Mouse (Mus musculus): ENCODE measurements around the gene Gimap1. TPM values are rescaled to one million over a fixed set of nuclear protein-coding genes. Genes with fewer than 3 reads are reported as not detected.

Gene Gimap1
- total RNA-seq, 2 experiments from 2014 or later: 2.1 to 2.3 TPM

DNA sequence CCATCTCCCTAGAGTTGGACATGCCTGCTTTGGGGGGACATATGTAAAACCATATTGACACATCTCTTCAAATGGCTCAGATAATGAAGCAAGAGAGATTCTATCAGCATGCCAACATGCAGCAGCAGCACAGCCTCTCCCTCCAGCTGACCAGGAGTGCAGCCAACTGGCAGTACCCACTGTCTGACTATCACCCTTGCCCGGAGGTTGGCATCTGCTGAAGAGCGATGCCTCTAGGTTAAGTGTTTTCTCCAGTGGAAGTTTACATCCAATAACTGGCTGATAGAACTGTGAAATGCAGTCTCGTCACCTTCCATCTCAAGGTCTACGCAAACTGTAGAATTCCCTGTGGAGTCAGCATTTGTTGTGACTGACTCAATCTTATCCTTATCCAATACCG, 1.2 kb upstream of the Gimap1 start:
- no peak for DNase-seq (ENCODE audit: low spot score in 2 of 2)

GRCm38 (mm10) chr6:48739780-48740055, 864 bp downstream of the Gimap1 start:
- DNase-seq (ENCODE audit: low spot score in 2 of 2): no peak

GRCm38 (mm10) chr6:48740501-48741169, 1.8 kb downstream of the Gimap1 start:
- DNase-seq (ENCODE audit: low spot score in 2 of 2): no peak

- DNase-seq (ENCODE audit: low spot score in 2 of 2): no peak
These were observed 2.4 kb downstream of the Gimap1 start for GRCm38 (mm10) chr6:48741273-48741672.

DNA sequence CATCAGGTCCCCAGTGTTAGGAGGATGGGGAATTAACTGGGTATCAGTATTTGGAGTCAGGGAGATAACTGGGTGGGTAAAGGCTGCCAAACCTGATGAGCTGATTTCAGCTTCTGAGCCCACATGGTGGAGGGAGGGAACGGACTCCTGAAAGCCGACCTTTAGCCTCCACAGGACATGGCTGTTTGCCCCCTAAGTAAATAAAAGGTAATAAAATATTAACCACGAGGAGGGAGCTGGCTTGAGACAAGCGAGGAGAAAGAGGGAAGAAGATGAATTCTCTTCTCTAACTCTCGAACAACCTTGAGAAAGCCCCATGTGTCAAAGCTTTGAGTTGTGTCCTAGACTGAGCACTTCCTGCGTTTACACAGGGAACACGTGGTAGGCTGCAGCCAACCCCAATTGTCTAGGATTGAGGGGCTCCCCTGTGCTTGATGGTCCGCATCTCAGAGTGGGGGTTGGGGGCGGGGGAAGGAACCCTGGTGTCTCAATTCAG, 2.9 kb downstream of the Gimap1 start:
- no peak for DNase-seq (ENCODE audit: low spot score in 2 of 2)

DNA sequence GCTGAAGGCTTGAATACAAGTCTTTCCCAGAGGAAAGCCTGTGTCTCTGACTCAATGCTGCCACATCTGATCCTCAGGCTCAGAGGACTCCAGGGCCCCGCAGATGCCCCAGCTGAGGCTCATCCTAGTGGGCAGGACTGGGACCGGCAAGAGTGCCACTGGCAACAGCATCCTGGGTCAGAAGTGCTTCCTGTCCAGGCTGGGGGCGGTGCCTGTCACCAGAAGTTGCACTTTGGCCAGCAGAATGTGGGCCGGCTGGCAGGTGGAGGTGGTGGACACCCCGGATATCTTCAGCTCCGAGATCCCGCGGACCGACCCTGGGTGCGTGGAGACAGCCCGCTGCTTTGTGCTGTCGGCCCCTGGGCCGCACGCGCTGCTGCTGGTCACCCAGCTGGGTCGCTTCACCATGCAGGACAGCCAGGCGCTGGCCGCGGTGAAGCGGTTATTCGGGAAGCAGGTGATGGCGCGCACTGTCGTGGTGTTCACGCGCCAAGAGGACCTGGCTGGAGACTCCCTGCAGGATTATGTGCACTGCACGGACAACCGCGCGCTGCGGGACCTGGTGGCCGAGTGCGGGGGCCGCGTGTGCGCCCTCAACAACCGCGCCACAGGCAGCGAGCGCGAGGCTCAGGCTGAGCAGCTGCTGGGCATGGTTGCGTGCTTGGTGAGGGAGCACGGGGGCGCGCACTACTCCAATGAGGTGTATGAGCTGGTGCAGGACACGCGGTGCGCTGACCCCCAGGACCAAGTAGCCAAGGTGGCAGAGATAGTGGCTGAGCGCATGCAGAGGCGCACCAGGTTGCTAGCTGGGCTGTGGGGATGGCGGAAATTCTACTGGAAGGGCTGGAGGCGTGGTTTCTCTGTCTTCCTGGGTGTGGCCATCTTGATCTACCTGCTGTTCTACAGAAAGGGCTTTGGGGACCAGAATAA, 3.8 kb downstream of the Gimap1 start:
- DNase-seq (ENCODE audit: low spot score in 2 of 2): peak in 1 of 2 experiments; percentile 20

DNA sequence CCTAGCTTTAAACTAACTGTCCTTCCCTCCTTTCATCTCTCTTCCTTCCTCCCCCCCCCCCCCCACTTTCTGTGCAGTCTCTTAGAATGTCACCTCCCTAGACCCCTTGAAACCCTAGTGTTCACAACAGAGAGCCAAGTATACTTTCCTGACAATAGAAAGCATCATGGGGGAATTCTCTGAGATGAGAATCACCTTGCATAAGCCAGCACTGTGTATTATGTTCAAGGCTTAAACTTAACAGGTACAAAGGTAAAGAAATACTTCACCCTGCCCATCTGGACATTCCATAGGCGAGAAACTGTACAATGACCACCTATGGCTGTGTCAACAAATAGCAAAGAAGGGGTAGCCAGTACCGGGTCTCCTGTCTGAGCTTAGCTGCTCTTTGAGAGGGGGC, 6.6 kb downstream of the Gimap1 start:
- DNase-seq (ENCODE audit: low spot score in 2 of 2): no peak

DNA sequence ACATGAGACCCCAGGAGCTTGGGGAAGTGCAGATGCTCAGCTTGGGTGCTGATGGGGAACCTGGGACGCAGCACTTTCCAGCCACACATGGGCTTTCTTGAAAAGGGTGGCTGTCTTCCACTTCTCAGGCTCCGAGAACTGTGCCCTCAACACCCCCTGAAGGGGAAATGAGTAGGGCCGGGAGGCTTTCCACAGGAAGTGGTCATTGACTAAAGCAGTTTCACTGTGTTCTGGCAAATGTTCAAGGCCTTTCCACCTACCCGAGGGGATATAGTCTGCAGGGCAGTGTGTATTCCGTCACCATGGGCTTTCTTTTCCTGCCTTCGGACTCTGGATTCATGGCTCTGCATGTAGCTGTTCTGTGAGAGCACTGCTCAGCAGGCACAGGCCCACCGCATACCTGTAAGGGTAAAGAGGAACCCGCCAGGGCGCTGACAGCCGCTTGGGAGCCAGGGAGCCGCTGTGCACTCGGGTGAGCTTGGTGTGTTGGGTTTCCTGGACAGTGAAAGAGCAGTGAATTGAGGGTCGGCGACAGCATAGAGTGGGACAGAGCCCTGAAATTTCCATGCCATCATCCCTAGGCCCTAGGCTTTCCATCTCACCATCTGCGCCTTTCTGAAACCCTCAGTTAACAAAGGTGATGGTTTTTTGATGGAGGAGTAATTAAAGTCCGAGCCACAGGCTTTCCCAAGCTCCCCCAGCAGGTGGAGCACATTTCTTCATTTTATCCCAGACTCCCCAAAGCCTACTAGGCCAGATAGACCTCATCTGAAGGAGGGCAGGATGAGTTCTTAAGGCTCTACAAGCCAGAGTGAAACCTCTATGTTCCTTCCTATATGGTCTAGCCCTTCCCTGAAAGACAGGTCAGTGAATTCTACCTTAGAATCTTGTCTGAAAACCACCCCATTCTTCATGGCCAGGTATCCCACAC, 7.4 kb downstream of the Gimap1 start, which contains the start of gene Gimap5:
Gene Gimap5 (plus strand): TSS at position 239 of the 931 bp plus-strand sequence.
- DNase-seq (ENCODE audit: low spot score in 2 of 2): peak in 1 of 2 experiments; percentile 22

DNA sequence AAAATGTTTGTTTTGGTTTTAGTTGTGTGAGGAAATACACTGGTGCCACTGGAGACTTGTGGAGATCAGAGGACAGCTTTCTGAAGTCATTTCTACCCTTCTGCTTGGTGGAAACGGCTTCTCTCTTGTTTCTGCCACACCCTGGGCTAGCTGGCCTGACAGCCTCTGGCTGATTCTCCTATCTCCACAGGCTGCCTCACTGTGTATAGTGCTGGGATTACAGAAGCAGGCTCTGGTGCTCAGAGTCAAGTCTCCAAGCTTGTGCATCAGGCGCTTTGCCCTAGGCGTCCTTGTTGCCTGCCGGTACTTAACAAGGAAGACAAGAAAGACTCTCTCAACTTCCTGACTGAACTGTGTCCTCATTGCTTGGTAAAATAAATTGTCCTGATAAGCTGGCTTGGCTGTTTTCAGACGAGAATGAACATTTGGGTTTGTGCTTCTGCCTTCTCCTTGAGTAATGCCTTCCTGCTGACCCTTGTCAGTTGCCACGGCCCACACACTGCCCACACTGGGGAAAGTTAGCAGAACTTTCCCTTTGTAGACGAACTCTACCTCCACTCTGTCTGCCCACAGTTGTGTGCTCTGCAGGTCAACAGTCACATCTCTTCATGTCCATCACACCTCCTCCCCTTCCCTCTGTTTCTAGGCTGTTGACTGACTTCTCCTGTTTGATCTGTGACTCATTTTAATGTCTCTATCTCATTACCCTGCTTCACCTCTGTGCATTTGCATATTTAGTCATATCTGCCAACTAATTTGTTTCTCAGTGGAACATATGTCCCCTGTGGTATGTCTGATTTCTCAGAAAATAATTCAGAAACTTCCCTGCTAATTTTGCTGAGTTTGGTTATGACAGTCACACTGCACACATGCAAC, 8.5 kb downstream of the Gimap1 start:
- no peak for DNase-seq (ENCODE audit: low spot score in 2 of 2)

GRCm38 (mm10) chr6:48763567-48764270, 24.9 kb downstream of the Gimap1 start:
- no peak for DNase-seq (ENCODE audit: low spot score in 2 of 2)

- no peak for DNase-seq (ENCODE audit: low spot score in 2 of 2)
These were observed 25.6 kb downstream of the Gimap1 start for GRCm38 (mm10) chr6:48764496-48764895.

- DNase-seq (ENCODE audit: low spot score in 2 of 2): no peak
These were observed 29.5 kb downstream of the Gimap1 start for GRCm38 (mm10) chr6:48768178-48768869.

DNA sequence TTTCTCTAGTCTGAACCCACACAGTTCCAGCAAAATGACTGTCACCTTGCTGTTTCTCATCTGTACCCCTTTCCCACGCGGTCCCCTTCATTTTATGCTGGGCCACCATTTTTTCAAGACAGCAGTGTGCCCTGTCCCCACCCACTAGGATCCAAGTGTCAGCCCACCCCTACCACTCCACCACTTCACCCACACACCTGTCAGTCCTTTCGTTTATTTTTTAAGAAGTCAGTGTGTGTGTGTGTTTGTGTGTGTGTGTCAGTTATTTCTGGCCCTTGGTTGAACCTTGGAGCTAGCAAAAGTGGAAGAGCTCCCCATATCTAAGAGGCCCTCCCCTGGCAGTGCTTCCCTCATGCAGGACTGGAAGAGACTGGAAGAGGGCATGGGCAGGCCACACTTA, 30.1 kb downstream of the Gimap1 start:
- DNase-seq (ENCODE audit: low spot score in 2 of 2): no peak

DNA sequence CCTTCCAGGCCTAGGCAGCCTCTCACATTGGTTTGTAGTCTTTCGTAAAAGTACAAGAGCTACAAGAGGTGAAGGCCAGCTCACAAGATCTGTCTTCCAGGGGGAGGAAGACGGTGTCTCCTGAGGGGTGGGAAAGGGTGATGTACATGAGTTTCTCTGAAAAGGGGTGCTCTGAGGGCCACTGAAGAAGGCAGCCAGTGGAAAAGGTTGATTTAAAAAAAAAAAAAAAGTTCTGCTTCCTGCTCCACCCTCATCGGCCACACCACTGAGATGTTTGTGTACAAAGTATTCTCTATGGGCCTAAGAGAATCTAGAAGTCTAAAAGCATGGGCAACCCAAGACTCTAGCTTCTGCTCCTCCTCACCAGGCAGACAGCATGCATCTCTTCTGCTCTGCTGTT, 31.8 kb downstream of the Gimap1 start, which contains the start of gene Gimap3:
Gene Gimap3 (minus strand): TSS at position 156 of the 400 bp plus-strand sequence.
- DNase-seq (ENCODE audit: low spot score in 2 of 2): no peak

GRCm38 (mm10) chr6:48772030-48772429, 33.2 kb downstream of the Gimap1 start:
- peak; percentile 78 to 83 for DNase-seq (ENCODE audit: low spot score in 2 of 2)

GRCm38 (mm10) chr6:48784406-48784805, 45.6 kb downstream of the Gimap1 start:
- no peak for DNase-seq (ENCODE audit: low spot score in 2 of 2)

- no peak for DNase-seq (ENCODE audit: low spot score in 2 of 2)
These were observed 46.3 kb downstream of the Gimap1 start for GRCm38 (mm10) chr6:48785189-48785588.

GRCm38 (mm10) chr6:48785601-48786000, 46.7 kb downstream of the Gimap1 start:
- DNase-seq (ENCODE audit: low spot score in 2 of 2): no peak

GRCm38 (mm10) chr6:48787867-48788266, 49.0 kb downstream of the Gimap1 start:
- no peak for DNase-seq (ENCODE audit: low spot score in 2 of 2)

All from left cerebral cortex, adult 18-20 months (tissue).